Mouse (Mus musculus) embryonic fibroblast, embryonic 13.5 days (primary cell): ENCODE measurements around the gene Klf12.

Experiments used
- CTCF ChIP-seq: IDR thresholded peaks from 2 replicates; pipeline ENCODE4 v1.5.1; 2011; ENCODE audit warnings: mild to moderate bottlenecking, control low read depth, low read length, moderate library complexity, borderline replicate concordance; ENCODE audit not compliant: insufficient read depth
- POLR2A ChIP-seq: IDR thresholded peaks from 2 replicates; pipeline ENCODE4 v1.6.1; 2011; ENCODE audit warnings: low read depth, mild to moderate bottlenecking, control low read depth, low read length, moderate library complexity

- TF ChIP-seq CTCF = no peak
- no peak for TF ChIP-seq POLR2A
Measured at GRCm38 (mm10) chr14:99850350-99850749, 434.1 kb downstream of the Klf12 start.
